Mouse (Mus musculus): Measurements from ENCODE around the gene Otub2. TPM values are rescaled to one million over a fixed set of nuclear protein-coding genes. Genes with fewer than 3 reads are reported as not detected.
"Not testable (repeated sequence)": the region's sequence is repeated elsewhere in the genome, so short reads cannot be mapped to it uniquely, and the experiment has no call there.

Otub2 gene
- polyA plus RNA-seq, 3 experiments from 2014 or later = 1.3 to 2.3 (median 1.9) TPM

GRCm38 (mm10) chr12:103373530-103374236 is 14.8 kb upstream of the Otub2 start:
- no peak for ATAC-seq

GRCm38 (mm10) chr12:103376124-103376523 is 12.4 kb upstream of the Otub2 start:
- ATAC-seq = no peak

DNA sequence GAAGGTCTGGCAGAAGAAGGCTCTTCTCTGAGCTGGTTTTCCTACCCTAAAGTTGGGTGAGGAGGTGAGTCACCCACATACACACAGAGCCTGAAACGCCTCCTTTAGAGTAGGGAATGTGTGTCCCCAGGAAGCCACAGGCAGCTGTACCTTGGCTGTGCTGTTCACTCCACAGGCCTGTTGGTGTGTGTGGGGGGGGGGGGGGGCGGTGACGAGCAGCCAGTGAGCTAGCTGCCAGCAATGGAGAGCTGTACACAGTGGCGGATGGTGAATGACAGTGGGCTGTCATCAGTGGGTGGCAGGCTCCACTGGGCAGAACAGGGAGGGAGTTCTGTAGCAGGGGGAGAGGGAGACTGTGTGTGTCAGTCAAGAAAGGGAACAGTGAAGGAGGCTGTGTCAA is 11.7 kb upstream of the Otub2 start:
- ATAC-seq = no peak

DNA sequence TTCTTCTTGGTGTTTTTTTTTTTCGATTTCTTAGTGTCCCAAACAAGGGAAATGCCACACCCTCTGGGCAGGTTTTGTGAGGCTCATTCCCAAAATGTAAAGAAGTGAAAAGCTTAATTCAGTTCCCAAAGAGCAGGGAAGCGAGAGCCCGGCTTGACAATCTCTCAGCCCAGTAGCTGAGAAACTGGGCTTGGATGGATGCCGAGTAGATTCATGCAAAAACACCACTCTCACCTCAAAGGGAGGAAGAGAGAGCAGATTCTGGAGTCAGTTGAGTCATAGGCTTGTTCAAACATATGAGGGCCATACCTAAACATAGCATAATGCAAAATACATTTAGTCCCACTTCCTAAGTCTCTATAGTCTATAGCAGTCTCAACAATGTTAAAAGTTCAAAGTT is 8.3 kb upstream of the Otub2 start:
- ATAC-seq = no peak

GRCm38 (mm10) chr12:103389348-103389727 is 856 bp downstream of the Otub2 start:
- no peak for ATAC-seq

- no peak for ATAC-seq
These were observed 1.5 kb downstream of the Otub2 start for GRCm38 (mm10) chr12:103389982-103390381.

- no peak for ATAC-seq
These were observed 2.6 kb downstream of the Otub2 start for GRCm38 (mm10) chr12:103391098-103391497.

- ATAC-seq = no peak
These were observed 5.0 kb downstream of the Otub2 start for GRCm38 (mm10) chr12:103393528-103393927.

DNA sequence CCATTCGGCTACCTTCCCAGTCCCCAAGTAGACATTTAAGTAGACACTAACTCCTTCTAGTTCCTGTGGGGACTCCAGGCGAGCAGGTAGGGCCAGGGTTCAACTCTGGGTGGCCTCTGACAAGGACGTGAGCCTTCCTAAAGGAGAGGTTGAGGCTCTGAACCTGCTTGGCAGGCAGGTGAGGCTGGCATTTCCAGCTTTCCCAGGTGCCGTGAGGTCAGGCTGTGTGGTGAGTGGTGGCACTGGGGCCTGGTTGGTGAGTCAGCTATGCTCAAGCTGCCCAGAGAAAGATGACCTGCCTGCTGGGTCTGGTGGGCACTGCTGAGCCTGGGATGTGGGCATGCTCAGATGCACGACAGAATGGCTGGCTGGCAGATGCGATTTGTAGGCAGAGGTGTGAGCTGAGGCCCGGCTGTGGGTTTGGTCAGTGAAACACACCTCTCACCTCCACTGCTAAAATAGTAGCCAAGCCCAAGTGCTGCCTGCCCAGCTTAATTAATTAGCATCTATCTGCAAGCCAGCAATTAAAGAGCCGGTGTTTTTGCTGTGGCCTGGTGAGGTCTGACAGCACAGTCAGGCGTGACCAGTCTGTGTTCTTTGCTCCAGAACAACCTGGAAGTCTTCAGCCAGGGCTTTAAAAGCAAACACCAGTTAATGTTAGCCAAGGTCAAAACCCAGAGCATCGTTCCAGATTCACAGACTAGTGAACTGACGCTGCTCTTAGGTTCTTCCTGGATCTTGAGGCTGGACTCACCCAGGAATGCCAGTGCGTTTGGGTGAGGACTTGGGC is 7.2 kb downstream of the Otub2 start:
- no peak for ATAC-seq

DNA sequence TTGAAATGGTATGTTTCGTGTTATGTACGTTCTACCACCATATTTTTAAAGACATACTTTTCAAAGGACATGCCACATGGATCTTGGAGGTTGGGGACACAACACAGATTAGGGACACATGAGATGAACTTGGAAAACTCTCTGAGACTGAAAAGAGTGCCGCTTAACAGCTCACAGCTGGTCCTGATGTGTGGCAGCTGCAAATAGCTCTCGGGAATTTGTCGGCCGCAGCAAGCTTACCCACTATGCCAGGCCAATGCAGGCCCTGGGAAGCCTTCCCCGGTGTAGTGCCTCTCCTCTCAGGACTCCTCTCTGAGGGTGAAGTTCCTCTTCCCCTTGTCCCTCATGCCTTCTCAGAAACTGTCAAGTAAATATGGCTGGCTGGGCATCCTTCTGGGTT is 8.3 kb downstream of the Otub2 start:
- ATAC-seq = no peak

DNA sequence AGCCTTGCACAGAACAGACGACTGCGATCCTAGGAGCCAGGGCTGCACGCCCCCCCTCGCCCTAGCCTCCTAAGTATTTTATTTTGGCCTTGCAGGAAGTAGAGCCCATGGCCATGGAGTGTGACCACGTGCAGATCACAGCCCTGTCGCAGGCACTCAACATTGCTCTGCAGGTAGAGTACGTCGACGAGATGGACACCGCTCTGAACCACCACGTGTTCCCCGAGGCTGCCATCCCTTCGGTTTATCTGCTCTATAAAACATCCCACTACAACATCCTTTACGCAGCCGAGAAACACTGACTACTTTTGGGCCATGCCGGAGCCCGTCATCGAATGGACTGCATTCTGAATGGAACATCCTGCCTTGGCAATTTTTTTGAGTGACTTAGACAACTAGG is 15.6 kb downstream of the Otub2 start:
- no peak for ATAC-seq

- no peak for ATAC-seq
These were observed 19.2 kb downstream of the Otub2 start, which contains the start of gene 9330161L09Rik for GRCm38 (mm10) chr12:103407720-103408119. TSS of gene 9330161L09Rik (minus strand) at chr12:103407820.

DNA sequence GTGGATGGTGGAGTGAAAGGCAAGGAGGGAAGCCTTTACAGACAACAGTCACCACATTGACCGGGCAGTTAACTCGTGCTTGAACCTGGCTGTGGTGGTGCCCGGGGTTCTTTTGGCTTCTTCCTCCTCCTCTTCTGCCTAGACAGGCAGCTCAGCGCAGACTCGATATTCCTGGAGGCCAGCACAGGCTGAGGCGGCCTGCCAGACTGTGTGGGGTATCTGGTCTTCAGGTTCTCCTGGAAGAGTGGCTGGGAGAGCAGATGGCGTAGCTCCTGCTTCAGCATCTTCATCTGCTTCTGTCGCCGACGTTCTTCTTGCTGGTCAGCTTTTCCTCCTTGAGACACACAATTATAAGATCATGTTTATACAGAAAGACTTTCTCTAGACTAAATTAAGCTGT is 19.7 kb downstream of the Otub2 start:
- no peak for ATAC-seq

DNA sequence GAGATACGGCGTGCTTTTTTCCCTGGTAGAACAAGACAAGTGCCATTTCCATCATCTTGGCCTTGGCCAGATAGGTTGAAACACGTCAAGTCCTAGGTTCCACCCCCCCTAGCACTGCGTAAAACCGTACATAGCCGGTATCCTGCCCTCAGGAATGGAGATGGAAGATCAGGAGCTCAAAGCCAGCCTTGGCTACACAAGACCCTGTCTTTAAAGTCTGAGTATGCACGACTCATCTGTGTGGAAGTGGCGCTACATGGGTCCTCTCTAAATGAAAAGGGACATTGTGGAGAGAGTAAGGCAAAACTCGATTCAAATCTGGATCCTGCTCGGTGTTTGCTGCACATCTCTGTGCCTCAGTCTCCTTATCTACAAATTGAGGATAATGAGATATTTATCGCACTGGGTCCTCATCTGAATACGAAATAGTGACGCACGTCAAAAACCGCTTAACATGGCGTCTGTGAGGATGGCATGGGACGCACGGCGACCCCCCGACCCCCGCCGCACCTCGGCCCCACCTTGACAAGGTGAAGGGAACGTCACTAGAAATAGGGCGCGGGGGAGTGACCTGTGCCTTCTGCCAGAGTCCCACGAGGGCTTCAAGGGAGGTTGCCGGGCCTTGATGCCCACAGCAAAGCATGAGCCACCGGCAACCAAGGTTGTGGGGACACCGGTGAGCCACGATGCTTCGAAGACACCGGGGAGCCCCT is 36.7 kb downstream of the Otub2 start:
- peak; percentile 1 for ATAC-seq

- ATAC-seq = peak; percentile 99
These were observed 37.4 kb downstream of the Otub2 start, which contains the start of gene Ddx24 for GRCm38 (mm10) chr12:103425729-103426470. TSS of gene Ddx24 (minus strand) at chr12:103425830.

- no peak for ATAC-seq
These were observed 38.2 kb downstream of the Otub2 start for GRCm38 (mm10) chr12:103426710-103427109.

GRCm38 (mm10) chr12:103433430-103433829 is 44.9 kb downstream of the Otub2 start:
- ATAC-seq = no peak

GRCm38 (mm10) chr12:103433986-103434731 is 45.7 kb downstream of the Otub2 start, which contains the start of gene Ifi27:
TSS of gene Ifi27 (plus strand) at chr12:103434211.
- ATAC-seq = peak; percentile 100

GRCm38 (mm10) chr12:103434861-103435260 is 46.4 kb downstream of the Otub2 start:
- no peak for ATAC-seq

DNA sequence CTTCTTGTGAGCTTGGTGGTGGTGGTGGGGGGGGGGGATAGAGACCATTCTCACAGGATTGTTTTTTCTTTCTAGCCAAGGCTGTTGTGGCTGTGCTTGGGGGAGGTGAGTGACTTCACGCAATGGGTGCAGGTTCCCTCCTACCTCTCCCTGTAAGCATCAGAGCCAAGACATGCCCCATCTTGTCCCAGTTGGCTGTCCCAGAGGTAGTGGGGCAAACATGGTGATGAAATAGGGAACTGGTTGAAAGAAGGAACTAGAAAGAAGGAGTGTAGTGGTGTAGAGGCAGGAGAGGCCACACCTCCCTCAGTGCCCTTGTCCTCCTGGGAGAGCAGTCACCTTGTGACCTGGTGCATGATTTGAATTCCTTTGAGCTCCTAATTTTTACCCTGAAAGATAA is 49.1 kb downstream of the Otub2 start:
- no peak for ATAC-seq

DNA sequence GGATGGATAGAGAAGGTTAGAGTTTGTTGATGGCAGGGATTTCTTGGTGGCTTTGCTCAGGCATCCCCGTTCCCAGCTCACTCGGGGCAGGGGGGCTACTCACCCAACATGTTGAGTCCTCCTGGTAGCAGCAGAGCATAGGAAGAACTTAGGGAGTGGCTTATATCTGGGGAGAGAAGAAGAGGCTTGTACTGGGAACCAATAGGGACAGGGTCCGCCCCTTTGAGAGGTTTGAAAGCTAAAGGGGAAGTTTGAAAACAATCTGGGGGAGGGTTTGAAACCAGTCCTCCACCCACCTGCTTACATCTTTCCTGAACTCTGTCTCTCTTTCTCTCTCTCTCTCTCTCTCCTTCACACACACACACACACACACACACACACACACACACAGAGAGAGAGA is 55.0 kb downstream of the Otub2 start, which contains the start of gene Ifi27l2a:
Gene Ifi27l2a, minus strand, starts transcription at position 157 of the 400 bp plus-strand sequence.
- peak; percentile 95 for ATAC-seq

GRCm38 (mm10) chr12:103444261-103444660 is 55.8 kb downstream of the Otub2 start:
- not testable (repeated sequence) for ATAC-seq
